Mouse (Mus musculus) forebrain, embryonic 12.5 days (tissue): ENCODE data around the gene Cldn4. TPM values are rescaled to one million over a fixed set of nuclear protein-coding genes. Genes with fewer than 3 reads are reported as not detected.

ENCODE experiments used
- ATAC-seq: fragments of 200-750 bp; cut with Nextera tagmentation; 2 replicates; pipeline ENCODE4 v1.8.0; 2017; ENCODE audit warnings: moderate TSS enrichment; ENCODE audit not compliant: low FRiP score
- H3K27ac ChIP-seq: fragments of 300-500 bp; sonication (generic); 2 replicates; pipeline ENCODE4 v1.5.1; 2016; ENCODE audit warnings: mild to moderate bottlenecking
- H3K27me3 ChIP-seq: fragments of 300-500 bp; sonication (generic); 2 replicates; pipeline ENCODE4 v1.6.1; 2016; ENCODE audit warnings: mild to moderate bottlenecking
- H3K36me3 ChIP-seq: fragments of 300-500 bp; sonication (generic); replicated peaks from 2 replicates; pipeline ENCODE4 v1.6.1; 2016; ENCODE audit warnings: mild to moderate bottlenecking
- H3K4me1 ChIP-seq: fragments of 300-500 bp; sonication (generic); 2 replicates; pipeline ENCODE4 v1.6.1; 2016
- H3K4me2 ChIP-seq: fragments of 300-500 bp; sonication (generic); 2 replicates; pipeline ENCODE4 v1.6.1; 2016; ENCODE audit warnings: mild to moderate bottlenecking, moderate library complexity
- H3K4me3 ChIP-seq: fragments of 300-500 bp; sonication (generic); replicated peaks from 2 replicates; pipeline ENCODE4 v1.5.1; 2016; ENCODE audit warnings: mild to moderate bottlenecking
- H3K9ac ChIP-seq: fragments of 300-500 bp; sonication (generic); 2 replicates; pipeline ENCODE4 v1.6.1; 2016; ENCODE audit warnings: mild to moderate bottlenecking
- H3K9me3 ChIP-seq: fragments of 300-500 bp; sonication (generic); 2 replicates; pipeline ENCODE4 v1.6.1; 2016
- WGBS: fragments of 180-500 bp; shearing (Covaris S2); methylation state at CpG from one replicate; pipeline ENCODE4 v1.1.7; 2016; 5-methylcytosine and 5-hydroxymethylcytosine counted together
- polyA plus RNA-seq: library from polyadenylated mRNA; unstranded; fragments of >200 nt; fragmentation: Nextera tagmentation; extraction: Ambion mirVana; gene quantifications from 2 replicates; pipeline ENCODE4 v1.2.1, GENCODE M21; 2016

Cldn4 gene
- polyA plus RNA-seq, 1 experiment from 2014 or later = 2.8 TPM

GRCm38 (mm10) chr5:134921106-134921505 is 25.6 kb downstream of the Cldn4 start:
- 88% methylated on average over 8 of the region's 8 CpGs for WGBS
- Histone ChIP-seq H3K4me2 (no peak overlapping the region), H3K36me3 (no peaks in the 10 kb centered on the region), H3K27ac (no peak overlapping the region), H3K27me3 (no peaks in the 10 kb centered on the region), H3K9me3 (no peaks in the 10 kb centered on the region), H3K4me1 (no peaks in the 10 kb centered on the region), H3K4me3 (no peak overlapping the region), H3K9ac (no peak overlapping the region)
- ATAC-seq = no peak

DNA sequence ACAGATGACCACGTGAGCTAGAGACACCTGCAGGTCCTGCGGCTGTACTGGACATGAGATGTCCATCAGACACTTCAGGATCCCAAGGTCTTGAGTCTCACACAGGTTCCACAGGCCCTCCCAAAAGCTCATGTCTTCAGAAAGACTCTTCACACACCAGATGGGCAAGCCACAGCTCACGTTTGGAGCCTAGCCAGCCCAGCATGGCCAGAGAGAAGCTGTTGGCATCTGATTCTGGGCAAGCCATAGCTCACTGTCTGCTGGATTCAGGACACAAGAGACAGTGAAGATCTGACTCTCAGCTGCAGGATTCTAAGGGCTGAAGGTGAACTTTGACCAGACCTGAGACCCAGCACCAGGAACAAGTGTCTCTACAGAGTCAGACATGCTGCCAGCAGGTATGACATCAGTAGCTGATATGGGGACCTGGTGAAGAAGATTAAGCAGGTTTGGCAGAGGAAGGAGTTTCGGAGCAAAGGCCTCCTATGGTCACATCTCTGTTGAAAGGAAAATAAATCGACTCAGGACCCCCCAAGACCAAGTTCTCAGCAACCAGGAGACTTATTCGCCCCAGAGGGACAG is 26.5 kb downstream of the Cldn4 start:
- 71% methylated on average over 6 of the region's 6 CpGs for WGBS
- H3K27ac ChIP-seq = no peak overlapping the region

GRCm38 (mm10) chr5:134919097-134919496 is 27.6 kb downstream of the Cldn4 start:
- no peak for ATAC-seq
- 96% methylated on average over 3 of the region's 3 CpGs for WGBS
- no peaks in the 10 kb centered on the region for H3K4me1 ChIP-seq

More for the DNA sequence above, 26.5 kb downstream of the Cldn4 start:
- H3K4me1 ChIP-seq = no peaks in the 10 kb centered on the region
- ATAC-seq = no peak
- H3K4me3 ChIP-seq = no peak overlapping the region
- no peaks in the 10 kb centered on the region for H3K9me3 ChIP-seq
- no peak overlapping the region for H3K4me2 ChIP-seq
- H3K9ac ChIP-seq = no peak overlapping the region
- no peaks in the 10 kb centered on the region for H3K27me3 ChIP-seq
- no peaks in the 10 kb centered on the region for H3K36me3 ChIP-seq

GRCm38 (mm10) chr5:134918071-134918832 is 28.5 kb downstream of the Cldn4 start:
- Histone ChIP-seq H3K4me3 (no peak overlapping the region), H3K27ac (no peak overlapping the region), H3K4me1 (no peaks in the 10 kb centered on the region), H3K4me2 (no peak overlapping the region), H3K9ac (no peak overlapping the region), H3K27me3 (no peaks in the 10 kb centered on the region), H3K36me3 (no peaks in the 10 kb centered on the region), H3K9me3 (no peaks in the 10 kb centered on the region)
- 50% methylated on average over 16 of the region's 16 CpGs for WGBS
- no peak for ATAC-seq

More at GRCm38 (mm10) chr5:134919097-134919496, 27.6 kb downstream of the Cldn4 start:
- no peaks in the 10 kb centered on the region for H3K36me3 ChIP-seq
- H3K27me3 ChIP-seq = no peaks in the 10 kb centered on the region
- H3K9ac ChIP-seq = no peak overlapping the region
- H3K4me2 ChIP-seq = no peak overlapping the region
- H3K27ac ChIP-seq = no peak overlapping the region
- no peak overlapping the region for H3K4me3 ChIP-seq
- H3K9me3 ChIP-seq = no peaks in the 10 kb centered on the region

GRCm38 (mm10) chr5:134915311-134915710 is 31.4 kb downstream of the Cldn4 start, which contains the start of gene Cldn13:
Gene Cldn13, minus strand, starts transcription at chr5:134915526.
- WGBS = 78% methylated on average over 8 of the region's 8 CpGs
- ATAC-seq = no peak
- 0 out of 2 replicates have a peak, but pooled peaks cover 3% of the 10 kb centered on the region for H3K27me3 ChIP-seq
- no peaks in the 10 kb centered on the region for H3K36me3 ChIP-seq
- no peak within 1 kb of the TSS for H3K9ac ChIP-seq
- H3K9me3 ChIP-seq = no peaks in the 10 kb centered on the region
- no peak within 1 kb of the TSS for H3K27ac ChIP-seq
- no peak within 1 kb of the TSS for H3K4me3 ChIP-seq
- H3K4me1 ChIP-seq = no peaks in the 10 kb centered on the region
- H3K4me2 ChIP-seq = no peak within 1 kb of the TSS

DNA sequence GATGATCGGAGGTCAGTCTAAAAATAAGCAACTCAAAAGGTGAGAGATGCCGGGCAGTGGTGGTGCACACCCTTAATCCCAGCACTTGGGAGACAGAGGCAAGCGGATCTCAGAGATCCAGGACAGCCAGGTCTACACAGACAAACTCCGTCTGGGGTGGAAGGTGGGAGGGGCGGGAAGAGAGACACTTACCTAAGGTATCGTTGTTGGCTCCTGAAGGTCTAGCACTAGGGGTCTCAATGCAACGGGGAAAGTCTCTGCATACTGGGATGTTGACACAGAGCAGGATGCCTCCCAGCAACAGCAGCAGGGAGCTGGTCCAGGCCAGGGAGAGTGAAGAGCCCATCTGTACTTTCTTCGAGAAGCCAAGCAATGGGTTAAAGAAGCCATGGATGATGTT is 32.2 kb downstream of the Cldn4 start:
- no peaks in the 10 kb centered on the region for H3K36me3 ChIP-seq

DNA sequence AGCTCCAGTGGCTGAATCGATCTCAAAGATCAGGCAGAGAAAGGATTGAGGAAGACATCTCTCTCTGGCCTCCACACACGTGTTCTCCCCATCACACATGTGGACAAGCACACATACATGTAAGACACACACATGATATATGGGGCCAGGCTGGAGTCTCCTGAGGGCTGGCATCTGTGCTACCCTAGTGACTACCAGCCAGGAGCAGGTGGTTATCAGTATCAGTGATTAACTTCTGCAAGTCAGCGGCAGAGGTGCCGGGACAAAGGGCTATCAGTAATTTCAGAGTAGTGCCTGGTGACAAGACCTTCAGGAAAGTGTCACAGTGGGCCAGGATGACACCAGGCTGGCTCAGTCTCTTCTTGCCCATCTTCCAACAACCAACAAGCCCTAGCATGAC is 33.0 kb downstream of the Cldn4 start:
- no peak overlapping the region for H3K27ac ChIP-seq
- H3K4me3 ChIP-seq = no peak overlapping the region
- 91% methylated on average over 4 of the region's 4 CpGs for WGBS

More for the DNA sequence above, 32.2 kb downstream of the Cldn4 start:
- WGBS = 88% methylated on average over 8 of the region's 8 CpGs
- Histone ChIP-seq H3K27ac (no peak overlapping the region), H3K9ac (no peak overlapping the region), H3K4me1 (no peaks in the 10 kb centered on the region), H3K4me3 (no peak overlapping the region), H3K4me2 (no peak overlapping the region), H3K9me3 (no peaks in the 10 kb centered on the region), H3K27me3 (0 out of 2 replicates have a peak, but pooled peaks cover 3% of the 10 kb centered on the region)
- ATAC-seq = no peak

DNA sequence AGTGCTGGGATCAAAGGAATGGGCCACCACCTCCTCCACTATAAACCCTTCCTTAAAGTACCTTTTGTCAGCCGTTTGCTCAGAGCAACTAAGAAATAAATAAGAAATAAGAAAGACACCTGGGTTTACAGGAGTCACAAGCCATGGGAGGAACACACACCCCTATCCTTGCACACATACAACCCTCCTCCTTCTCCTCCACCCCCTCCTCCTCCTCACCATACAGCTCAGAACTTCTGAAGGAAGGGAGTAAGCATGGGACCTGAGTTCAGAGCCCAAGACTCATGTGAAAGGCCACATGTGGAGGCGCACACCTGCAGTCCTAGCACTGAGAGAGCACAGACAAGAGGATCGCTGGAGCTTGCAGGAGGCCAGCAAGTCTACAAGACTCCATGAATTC is 33.4 kb downstream of the Cldn4 start:
- H3K27ac ChIP-seq = no peak overlapping the region
- no peak overlapping the region for H3K4me3 ChIP-seq
- no peaks in the 10 kb centered on the region for H3K36me3 ChIP-seq
- H3K27me3 ChIP-seq = 0 out of 2 replicates have a peak, but pooled peaks cover 3% of the 10 kb centered on the region
- no peak overlapping the region for H3K9ac ChIP-seq
- no peaks in the 10 kb centered on the region for H3K4me1 ChIP-seq
- 80% methylated on average over 3 of the region's 3 CpGs for WGBS
- ATAC-seq = no peak
- H3K4me2 ChIP-seq = no peak overlapping the region
- H3K9me3 ChIP-seq = no peaks in the 10 kb centered on the region

More for the DNA sequence above, 33.0 kb downstream of the Cldn4 start:
- H3K4me2 ChIP-seq = no peak overlapping the region
- 0 out of 2 replicates have a peak, but pooled peaks cover 3% of the 10 kb centered on the region for H3K27me3 ChIP-seq
- no peaks in the 10 kb centered on the region for H3K4me1 ChIP-seq
- H3K9me3 ChIP-seq = no peaks in the 10 kb centered on the region
- no peaks in the 10 kb centered on the region for H3K36me3 ChIP-seq
- ATAC-seq = no peak
- no peak overlapping the region for H3K9ac ChIP-seq

DNA sequence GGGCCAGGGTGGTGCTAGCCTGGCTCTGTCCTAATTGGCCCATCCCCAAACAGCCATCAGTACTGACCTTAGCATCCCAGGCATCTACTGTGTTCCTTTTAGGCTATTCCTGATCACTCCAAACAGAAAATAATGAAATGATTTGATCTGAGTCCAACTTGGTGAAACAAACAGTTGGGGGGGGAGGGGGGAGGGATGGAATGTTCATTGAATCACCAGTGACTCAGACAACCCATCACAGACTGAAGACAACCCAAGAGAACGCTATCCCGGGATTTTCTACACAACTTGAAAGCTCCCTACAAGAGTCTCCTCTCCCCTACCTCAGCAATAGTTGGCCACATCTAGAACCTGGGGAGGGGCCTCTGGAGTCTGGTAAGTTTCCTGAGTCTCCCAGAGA is 34.8 kb downstream of the Cldn4 start:
- Histone ChIP-seq H3K4me1 (0 out of 2 replicates have a peak, but pooled peaks cover 2% of the 10 kb centered on the region), H3K4me3 (no peak overlapping the region), H3K9ac (no peak overlapping the region), H3K9me3 (no peaks in the 10 kb centered on the region), H3K4me2 (no peak overlapping the region), H3K27me3 (0 out of 2 replicates have a peak, but pooled peaks cover 3% of the 10 kb centered on the region), H3K27ac (no peak overlapping the region), H3K36me3 (no peaks in the 10 kb centered on the region)
- no peak for ATAC-seq
- WGBS = 91% methylated on average over 2 of the region's 2 CpGs

- H3K27ac ChIP-seq = no peak overlapping the region
- H3K4me1 ChIP-seq = 0 out of 2 replicates have a peak, but pooled peaks cover 4% of the 10 kb centered on the region
- no peak overlapping the region for H3K4me2 ChIP-seq
- no peaks in the 10 kb centered on the region for H3K27me3 ChIP-seq
- peak; percentile 67 for ATAC-seq
- no peaks in the 10 kb centered on the region for H3K9me3 ChIP-seq
- H3K9ac ChIP-seq = no peak overlapping the region
- H3K36me3 ChIP-seq = no peaks in the 10 kb centered on the region
- under 1% methylated on average over 13 of the region's 13 CpGs for WGBS
- no peak overlapping the region for H3K4me3 ChIP-seq
Observed at GRCm38 (mm10) chr5:134907135-134907534, 39.6 kb downstream of the Cldn4 start.

- 78% methylated on average over 6 of the region's 6 CpGs for WGBS
- Histone ChIP-seq H3K9me3 (no peaks in the 10 kb centered on the region), H3K4me2 (no peak within 1 kb of the TSS), H3K4me3 (no peak within 1 kb of the TSS), H3K9ac (no peak within 1 kb of the TSS), H3K4me1 (0 out of 2 replicates have a peak, but pooled peaks cover 4% of the 10 kb centered on the region), H3K36me3 (no peaks in the 10 kb centered on the region), H3K27ac (no peak within 1 kb of the TSS), H3K27me3 (no peaks in the 10 kb centered on the region)
- no peak for ATAC-seq
Observed at GRCm38 (mm10) chr5:134906633-134907032, 40.1 kb downstream of the Cldn4 start, which contains the start of gene Tmem270. Gene Tmem270, minus strand, starts transcription at chr5:134906733.

DNA sequence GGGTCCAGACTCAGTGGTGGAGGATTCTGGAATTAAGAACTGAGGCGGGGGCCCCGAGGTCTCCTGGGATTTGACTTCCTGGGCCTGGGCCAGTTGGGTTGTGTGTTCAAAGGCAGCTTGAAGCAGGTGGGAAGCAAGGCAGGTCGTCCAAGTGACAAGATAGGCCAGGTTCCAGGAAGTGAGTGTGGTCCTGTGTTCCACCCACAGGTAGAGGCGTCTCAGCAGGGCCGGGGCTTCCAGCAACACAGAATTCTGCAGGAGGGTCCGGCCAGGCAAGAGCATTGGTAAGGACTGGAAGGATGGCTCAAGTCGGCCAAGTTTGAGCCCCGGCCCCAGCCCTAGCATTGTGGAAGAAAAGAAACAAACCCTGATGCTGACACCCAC is 45.1 kb downstream of the Cldn4 start:
- ATAC-seq = no peak
- peaks cover 6% of the 10 kb centered on the region for H3K4me1 ChIP-seq
- no peak overlapping the region for H3K27ac ChIP-seq
- H3K4me2 ChIP-seq = no peak overlapping the region
- H3K4me3 ChIP-seq = no peak overlapping the region
- H3K36me3 ChIP-seq = no peaks in the 10 kb centered on the region
- H3K9me3 ChIP-seq = no peaks in the 10 kb centered on the region
- no peak overlapping the region for H3K9ac ChIP-seq
- WGBS = 77% methylated on average over 8 of the region's 8 CpGs
- no peaks in the 10 kb centered on the region for H3K27me3 ChIP-seq
